Mouse (Mus musculus) E14TG2a.4 (cell line): ENCODE results near the gene Rpl22l1.

Experiments used
- CTCF ChIP-seq: conservative IDR thresholded peaks from 2 replicates; pipeline ENCODE4 v1.5.1; 2014; ENCODE audit warnings: low read length
- NANOG ChIP-seq: IDR thresholded peaks from 2 replicates; pipeline ENCODE4 v1.6.1; 2014; ENCODE audit warnings: borderline replicate concordance, low read length, mixed read lengths
- POU5F1 ChIP-seq: IDR thresholded peaks from 2 replicates; pipeline ENCODE4 v1.6.1; 2014; ENCODE audit warnings: low read length, borderline replicate concordance

DNA sequence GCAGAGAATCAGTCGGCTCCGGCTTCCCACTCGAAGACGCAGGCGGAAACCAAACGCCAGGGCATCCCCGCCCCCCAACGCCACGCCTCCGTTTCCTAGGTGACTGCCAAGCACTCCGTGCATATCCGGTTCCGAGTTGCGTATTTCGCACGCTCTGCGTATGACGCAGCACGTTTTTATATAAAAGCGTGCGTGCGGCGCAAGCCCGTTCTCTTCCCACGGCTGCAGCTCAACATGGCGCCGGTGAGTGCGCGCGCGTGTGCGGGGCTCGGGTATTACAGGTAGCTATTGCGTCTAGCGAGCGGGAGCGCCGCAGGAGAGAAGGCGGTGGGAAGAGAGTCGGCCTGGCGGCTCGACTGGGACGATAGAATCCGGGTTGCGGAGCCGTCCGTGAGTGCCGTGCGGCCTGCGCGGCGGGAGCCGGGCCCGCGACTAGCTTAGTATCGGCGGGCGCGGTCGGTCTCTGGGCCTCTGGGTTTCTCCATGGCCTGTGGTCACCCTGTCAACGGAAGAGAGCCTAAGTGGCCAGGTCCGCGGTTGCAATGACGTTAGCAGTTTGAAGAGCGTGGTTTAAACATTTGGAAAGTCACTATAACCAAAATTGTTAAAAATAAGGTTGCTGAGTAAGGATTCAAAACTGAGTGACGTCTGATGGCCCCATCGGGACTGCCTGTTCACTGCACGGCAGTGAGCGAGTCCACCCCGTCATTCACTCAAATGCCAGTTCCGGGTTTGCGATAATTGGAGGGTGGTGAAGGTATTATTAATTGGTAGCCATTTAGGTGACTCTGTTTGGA is at the start of gene Rpl22l1:
- TF ChIP-seq CTCF = no peak
- TF ChIP-seq NANOG = no peak
- TF ChIP-seq POU5F1 = peak; percentile 68; the same call in 1 of the 2 replicates
